Mouse (Mus musculus) layer of hippocampus, postnatal 36 days (tissue): ENCODE results near the gene Ctnna3. TPM values are rescaled to one million over a fixed set of nuclear protein-coding genes. Genes with fewer than 3 reads are reported as not detected.
"Not testable (repeated sequence)": the region's sequence is repeated elsewhere in the genome, so short reads cannot be mapped to it uniquely, and the experiment has no call there.

ENCODE experiments used
- DNase-seq, 2 experiments: peaks; one replicate each; pipeline ENCODE4 v3.0.0; 2022
- total RNA-seq, 2 experiments: library from RNA; stranded (reverse); gene quantifications; 2 replicates each; pipeline ENCODE4 v1.2.3; 2021

The Ctnna3 gene
- total RNA-seq, 2 experiments from 2014 or later, result 1.2 to 1.9 TPM

DNA sequence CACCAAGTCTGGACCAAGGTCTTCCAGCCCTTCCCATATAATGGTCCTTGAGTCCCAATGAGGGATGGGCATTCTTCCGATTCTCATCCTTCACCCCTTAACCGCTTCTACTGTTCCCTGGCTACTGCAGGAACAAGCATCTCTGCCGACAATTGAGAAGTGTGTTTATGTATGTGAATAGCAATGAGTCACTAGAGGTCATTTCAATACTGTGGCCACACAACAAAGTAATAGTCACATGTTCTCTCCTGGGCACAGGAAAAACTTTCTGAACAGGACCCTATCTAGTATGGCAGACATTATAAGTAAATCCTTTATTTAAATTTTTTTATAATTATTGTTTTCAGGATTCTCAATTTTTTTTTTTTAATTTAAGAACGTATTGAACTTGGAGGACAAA is 1211.2 kb downstream of the Ctnna3 start:
- DNase-seq, result no peak

DNA sequence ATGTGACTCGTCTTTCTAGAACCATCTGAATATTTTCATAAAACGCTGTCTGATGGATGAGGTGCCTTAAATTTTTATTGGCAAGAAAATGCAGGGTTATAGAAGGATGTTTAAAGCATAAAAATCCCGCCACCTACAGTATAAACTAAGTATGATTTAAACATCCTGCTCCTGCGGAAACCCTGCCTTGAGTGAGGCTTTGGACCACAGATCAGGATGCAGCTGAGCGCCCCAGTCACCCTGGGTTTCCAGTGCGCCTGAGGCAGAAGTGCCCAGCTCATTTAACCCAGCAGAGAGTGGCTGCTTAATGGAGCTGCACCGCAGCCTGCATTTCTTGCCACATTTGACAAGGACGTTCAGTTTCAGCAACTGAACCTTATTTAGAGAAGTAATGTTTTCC is 1211.7 kb downstream of the Ctnna3 start:
- DNase-seq, result no peak

DNA sequence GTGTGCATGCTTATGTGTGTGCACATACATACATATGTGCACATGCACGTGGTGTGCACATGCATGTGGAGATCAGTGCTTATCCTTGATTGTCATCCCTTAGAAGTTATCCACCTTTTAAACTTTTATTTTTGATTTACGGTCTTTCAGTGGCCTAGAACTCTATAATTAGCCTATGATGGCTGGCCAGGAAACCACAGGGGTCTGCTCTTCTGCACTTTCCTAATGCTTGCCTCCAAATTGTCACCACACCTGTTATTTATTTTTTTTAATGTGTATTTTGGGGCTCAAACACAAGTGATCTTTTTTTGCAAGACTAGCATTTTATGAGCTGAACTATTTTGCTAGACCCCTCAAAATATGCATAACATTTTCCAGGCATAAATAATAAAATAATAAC is 1214.1 kb downstream of the Ctnna3 start:
- DNase-seq, result no peak

DNA sequence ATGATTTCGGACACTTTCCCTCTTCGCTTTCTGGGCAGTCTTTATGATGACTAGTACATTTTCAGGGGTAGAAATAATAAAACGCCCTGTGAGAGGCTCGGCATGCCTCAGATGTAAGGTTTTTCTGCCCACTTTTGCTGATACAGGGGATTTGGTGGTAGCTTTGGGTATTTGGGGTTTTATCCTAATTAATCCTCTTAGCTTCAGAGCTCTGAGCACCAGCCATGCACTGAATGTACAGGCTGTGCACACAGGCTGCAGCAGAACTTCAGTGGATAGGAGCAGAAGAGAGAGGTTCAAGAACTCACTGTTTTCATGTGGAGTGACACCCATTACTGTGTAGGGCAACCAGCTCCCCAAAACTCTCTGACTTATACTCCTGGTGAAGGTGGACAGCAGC is 1231.3 kb downstream of the Ctnna3 start:
- no peak for DNase-seq

DNA sequence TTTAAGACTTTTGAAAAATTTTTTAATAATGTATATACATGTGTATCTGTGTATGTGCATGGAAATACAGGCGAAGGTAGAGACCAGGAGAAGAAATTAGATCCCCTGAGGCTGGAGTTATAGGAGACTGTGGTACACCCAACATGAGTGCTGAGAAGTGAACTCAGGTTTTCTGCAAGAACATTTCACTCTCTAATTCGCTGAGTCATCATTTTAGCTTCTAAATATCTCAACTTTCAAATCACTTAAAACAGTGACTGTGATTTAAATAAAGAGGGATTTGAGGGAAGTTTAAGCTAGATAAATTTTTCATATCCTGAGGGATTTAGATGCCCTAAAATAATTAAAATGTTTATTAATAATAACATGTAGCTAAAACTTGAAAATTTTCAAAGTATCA is 1241.6 kb downstream of the Ctnna3 start:
- DNase-seq, result no peak

DNA sequence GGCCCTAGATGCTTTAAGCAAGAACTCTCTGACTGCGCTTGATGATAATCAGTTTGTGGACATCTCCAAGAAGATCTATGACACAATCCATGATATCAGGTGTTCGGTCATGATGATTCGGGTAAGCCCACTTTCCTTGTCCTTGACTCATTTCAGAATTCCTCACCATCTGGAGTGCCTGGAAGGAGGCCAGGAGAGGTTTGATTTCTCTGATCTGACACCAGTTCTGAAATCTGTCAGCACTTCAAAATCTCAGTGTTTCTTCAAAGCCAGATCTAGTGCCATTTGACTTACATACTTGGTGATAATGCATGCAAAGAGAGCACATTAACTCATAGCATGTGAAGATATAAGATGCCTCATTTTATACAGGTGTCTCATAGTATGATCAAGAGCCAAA is 1245.9 kb downstream of the Ctnna3 start:
- DNase-seq, result no peak

DNA sequence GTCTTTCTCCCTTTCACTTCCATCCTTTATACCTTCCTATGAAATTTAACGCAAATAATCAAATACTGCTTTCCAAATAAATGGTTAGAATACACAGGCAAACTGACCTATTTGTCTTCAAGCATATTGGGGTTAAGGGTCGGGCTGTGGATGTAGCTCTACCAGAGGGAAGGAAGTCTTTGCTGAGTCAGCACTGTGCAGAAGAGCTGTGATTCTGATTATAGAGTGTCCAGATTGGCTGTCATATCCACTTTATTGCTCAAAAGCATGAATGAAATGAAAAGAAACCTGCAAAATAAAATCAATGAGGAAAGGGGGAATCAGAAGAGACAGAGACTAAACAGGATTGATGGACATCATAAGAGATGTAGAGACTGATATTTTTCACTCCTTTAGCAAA is 1280.1 kb downstream of the Ctnna3 start:
- no peak for DNase-seq

DNA sequence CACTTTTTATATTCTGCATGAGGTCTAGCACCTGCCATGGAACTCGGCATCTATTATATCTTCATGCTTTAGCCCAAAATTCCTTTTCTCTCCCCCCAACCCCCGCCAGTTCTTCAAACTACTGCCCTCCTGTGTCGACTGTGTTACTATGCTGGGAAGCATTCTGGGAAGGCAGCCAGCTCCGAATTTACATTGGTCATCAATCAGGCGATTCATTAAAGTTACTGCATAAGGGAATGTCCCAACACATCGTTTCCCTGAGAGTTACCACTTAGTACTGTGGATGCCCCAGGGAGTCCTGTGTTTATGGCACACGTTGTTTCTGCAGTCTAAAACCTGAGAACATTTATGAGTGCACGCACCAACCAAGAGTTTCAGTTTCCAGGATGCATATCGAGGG is 1288.1 kb downstream of the Ctnna3 start:
- DNase-seq, result no peak

DNA sequence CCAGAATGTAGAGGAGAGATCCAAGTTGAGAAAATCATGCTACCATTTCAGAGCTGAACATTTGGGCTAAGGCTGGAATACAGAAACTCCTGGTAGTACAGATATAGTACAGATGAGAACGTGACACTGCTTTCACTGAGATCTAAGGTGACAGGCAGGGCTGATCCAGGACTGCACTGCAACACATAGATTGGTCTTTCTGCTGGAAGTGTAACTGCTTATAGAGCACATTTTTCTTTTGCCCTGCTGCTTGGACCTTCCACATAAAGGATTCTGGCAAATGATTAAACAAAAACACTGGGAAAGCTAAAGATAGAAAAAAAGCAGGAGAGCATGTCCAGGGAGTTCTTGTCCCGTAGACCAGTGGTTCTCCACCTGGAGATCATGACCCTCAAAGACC is 1305.8 kb downstream of the Ctnna3 start:
- no peak for DNase-seq

DNA sequence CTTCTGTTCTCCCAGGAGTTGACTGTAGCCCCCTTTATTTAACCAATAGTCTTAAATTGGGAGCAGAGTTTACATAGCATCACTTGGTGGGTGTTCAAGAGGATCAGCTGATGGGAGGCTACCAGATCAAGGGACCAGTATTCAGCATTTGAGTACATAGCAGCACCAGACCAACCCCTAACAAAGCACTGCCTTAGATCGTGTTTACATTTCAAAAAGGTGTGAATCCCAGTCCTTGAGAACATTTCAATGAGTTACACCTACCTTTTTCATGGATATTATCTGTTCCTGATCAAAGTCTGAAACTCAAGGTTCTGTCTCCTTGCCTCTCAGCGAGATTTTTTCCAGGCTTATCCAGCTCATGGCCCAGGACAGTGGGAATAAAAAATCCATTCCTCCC is 1306.7 kb downstream of the Ctnna3 start:
- DNase-seq, result no peak

DNA sequence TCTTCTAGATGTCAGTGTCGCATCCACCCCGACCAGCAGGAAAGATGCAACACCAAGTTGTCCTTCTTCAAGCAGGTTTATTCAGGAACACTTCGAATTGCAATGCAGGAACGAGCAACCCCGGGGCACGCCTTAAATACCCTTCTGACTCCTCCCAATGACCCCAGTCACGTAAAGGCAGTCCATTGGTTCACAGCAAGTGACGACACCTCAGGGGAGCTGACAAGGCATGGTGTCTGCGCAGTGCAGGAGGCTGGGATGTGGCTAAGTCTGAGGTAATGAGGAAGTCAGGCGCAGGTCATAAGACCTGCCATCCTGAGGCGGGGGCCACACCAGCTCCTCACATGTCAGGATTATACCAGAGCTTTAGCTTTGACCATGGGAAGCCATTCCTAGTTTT is 1311.8 kb downstream of the Ctnna3 start:
- DNase-seq, result not testable (repeated sequence)

DNA sequence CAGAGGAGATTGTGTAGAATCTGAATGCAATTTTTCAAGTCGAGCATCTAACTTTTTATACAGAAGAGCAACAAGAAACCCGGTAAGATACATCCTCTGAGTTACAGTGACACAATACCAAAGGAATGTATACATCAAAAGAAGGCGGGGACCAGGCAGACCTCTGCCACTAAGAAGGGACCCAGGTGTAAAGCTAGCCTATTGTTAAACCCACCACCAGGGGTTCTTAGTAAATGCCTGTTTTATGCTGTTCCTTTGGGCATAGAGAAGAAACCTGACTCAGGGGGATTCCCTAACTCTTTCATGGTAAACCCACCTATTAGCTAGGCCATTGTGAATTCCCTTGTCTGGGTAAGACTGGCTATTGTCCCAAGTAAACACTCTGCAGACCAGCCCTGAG is 1314.2 kb downstream of the Ctnna3 start:
- not testable (repeated sequence) for DNase-seq

DNA sequence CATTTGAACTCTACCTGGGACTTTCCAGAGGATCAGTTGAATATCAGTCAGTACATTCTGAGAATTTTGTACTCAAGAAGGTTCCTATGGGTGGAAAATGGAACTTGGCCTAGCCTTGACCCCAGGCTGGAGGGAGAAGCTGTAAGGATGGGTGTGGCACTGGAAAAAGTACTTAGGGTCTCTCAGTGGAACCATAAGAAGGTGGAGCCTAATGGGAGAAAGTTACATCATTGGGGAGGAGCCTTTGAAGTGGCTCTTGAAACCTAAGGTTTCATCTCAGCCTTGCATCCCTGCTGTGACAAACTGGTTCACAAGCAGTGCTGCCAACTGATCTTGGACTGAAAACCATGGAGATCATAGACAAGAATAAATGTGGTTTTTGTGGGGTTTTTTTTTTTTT is 1318.8 kb downstream of the Ctnna3 start:
- DNase-seq, result no peak

DNA sequence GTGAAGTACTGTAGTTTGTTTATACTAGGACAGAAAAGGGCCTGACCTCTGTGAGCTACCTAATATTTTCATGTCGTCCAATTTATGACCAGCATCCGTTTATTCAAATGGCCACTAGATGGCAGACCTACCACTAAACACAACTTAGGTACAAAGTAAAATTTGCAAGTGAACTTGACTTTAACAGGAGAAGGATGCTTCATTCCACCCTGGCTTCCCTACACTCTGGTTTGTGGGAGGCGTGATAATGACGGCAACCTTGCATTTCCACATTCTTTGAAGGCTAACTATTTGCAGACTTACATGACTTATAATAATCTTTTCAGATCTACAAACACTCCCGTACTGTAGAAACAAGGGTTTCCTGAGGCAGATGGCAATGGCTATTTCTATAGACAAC is 1320.9 kb downstream of the Ctnna3 start:
- peak in 1 of 2 experiments; percentile 10 for DNase-seq

DNA sequence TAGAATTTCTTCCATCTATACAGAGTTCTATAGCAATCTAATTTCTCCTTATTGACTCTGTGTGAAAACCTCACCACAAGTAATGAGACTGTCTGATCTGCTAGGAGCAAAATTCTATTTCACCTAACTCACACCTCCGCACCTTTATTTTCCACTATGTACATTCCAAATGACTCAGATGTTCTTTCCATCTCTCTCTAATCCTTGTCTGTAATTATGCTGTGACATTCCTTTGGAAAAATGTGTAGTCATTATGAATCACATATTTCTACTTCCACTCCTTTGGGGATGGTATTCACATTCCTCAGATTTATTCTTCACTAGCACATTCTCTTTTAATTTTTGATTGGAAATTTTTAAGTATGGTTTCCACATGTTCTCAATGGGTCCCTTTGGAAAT is 1406.4 kb downstream of the Ctnna3 start:
- no peak for DNase-seq

DNA sequence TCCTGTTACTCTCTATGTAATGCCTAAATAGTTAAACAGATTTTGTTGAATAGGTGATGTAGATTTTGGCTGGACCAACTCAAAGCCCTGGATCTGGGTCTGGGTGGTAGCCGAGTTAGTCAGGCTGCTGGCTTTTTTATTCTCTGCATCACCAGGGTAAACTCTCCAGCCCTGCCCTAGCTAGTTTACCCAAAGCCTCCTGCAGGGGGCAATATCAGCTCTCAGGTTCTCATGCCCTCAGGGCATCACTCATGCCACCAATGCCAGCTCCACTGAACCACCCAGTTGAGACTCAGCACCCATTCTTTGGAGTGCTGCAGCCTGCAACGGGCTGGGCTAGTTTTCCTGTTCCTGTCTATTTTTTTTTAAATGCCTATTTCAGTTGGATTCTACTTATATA is 1431.5 kb downstream of the Ctnna3 start:
- no peak for DNase-seq

DNA sequence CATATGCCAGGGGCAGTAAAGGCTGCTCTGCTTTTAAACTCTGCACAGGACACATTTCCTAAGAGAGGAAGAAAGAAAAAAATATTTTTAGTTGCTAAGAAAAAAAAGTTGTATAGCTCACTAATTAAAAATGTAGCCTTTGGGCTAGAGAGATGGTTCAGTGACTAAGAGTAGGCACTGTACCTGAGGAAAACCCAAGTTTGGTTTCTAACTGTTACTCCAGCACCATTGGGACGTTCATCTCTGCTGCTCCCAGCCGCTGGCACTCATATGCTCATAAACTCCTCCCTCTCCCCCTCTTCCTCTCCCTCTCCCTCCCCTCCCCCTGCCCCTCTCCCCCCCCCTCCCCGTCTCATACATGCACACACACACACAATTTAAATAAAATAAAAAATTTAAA is 1441.0 kb downstream of the Ctnna3 start:
- no peak for DNase-seq

DNA sequence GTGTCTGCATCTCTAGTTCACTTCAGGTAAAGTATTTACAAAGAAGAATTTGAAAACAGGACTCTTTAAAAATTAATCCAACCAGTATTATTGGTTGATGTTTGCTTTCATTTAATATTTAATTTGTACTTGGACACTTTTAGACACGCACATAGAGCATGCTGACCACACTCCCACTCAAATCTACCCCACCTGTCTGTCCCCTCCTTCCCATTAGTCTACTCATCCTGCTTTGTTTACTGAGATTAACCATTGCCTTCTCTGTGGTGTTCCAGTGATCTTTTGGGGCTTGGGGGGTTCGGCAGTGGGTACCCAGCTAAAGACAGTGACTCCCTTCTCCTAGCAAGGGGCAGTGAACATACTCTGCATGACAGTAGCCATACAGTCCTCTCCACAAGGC is 1446.6 kb downstream of the Ctnna3 start:
- DNase-seq, result no peak

DNA sequence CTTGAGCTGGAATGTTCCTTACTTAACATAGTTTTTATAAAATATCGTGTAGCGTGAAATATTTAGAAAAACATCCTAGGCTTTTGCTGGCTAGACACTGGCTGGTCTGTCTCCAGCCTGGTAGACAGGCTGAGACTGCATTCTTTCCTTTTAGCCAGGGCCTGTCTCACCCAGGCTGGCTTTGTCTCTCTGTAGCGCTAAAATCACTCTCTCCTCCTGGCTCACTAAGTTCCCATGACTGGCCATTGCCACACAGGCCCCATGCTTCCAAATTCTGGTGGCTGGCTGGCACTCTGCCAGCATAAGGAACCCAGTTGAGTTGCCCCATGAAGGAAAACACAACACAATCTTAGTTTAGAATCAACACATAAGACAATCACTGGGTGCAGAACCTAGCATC is 1450.0 kb downstream of the Ctnna3 start:
- no peak for DNase-seq

DNA sequence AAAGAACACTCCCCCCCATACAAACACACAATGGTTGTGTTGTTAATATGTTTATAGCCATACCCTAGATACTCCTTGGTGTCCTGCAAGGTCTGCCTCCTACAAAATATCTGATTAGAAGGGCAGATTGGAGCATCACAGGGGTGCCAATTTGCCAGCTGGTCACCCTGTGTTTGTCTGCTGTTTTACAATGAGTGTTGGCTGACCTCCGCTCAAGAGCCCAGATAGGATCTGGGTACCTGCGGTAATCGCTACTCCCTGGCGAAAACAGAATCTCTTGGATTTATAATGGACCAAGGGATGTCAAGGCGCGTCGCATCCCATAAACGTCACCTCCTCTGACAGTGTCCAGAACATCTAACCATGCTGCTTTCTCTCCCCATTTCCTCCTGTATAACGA is 1457.0 kb downstream of the Ctnna3 start:
- no peak for DNase-seq

DNA sequence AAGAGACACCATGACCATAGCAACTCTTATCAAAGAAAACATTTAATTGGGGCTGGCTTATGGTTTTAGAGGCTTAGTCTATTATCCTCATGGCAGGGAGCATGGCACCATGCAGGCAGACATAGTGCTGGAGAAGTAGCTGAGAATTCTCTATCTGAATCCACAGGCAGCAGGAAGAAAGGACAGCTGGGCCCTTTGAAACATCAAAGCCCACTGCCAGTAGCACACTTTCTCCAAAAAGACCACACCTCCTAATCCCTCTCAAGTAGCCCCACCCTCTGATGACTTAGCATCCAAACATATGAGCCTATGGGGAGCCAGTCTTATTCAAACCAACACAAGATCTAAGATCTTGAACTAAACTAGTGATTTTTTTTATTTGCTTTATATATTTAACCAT is 1462.6 kb downstream of the Ctnna3 start:
- no peak for DNase-seq

DNA sequence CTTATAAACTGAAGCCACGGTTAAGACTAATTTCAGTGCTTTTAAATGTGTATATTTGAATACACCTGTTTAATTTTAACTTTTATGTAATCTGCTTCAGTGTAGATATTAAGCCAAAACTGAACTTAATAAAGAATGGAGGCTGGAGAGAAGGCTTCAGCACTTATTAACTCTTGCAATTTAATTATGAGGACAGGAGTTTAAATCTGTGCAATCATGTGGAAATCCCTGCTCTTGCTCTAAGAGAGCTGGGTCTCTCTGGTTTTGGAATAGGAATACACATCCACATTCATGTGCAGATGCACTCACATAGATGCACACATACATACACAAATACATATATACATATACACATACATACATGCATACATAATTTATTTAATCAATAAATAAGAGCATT is 1468.8 kb downstream of the Ctnna3 start:
- no peak for DNase-seq

DNA sequence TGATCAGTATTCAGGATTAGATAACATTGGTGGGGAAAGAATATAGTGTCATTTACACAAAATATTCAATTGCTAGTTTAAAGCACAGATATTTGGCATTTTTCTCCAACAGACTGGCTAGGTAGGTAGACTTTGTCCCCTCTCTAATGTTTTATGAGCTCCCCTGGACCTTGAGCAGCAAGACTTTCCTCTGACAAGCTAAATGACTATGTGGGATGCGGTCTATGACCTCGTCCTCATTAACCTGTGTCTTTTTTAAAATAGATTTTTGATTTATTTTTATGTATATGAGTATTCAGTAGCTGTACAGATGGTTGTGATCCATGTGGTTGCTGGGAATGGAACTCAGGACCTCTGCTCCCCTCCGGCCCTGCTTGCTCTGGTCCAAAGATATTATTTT is 1471.8 kb downstream of the Ctnna3 start:
- DNase-seq, result no peak

DNA sequence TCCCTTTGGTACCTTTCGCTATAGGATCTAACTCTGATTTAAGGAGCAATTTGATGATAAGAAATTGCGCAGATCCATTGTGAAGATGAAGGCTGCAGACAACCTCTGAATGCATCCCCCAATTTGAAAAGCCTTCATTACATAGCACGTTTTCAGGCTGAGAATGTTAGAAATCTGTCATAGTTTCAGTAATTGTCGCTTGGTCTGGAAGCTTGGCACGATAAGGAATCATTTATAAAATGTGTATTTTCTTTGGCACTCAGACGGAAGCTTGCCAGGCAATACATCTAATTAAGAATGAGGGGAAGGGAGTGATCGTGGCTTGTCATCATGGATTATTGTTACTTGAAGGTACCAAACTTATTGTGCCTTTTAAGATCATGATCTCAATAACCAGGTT is 1511.1 kb downstream of the Ctnna3 start:
- no peak for DNase-seq

DNA sequence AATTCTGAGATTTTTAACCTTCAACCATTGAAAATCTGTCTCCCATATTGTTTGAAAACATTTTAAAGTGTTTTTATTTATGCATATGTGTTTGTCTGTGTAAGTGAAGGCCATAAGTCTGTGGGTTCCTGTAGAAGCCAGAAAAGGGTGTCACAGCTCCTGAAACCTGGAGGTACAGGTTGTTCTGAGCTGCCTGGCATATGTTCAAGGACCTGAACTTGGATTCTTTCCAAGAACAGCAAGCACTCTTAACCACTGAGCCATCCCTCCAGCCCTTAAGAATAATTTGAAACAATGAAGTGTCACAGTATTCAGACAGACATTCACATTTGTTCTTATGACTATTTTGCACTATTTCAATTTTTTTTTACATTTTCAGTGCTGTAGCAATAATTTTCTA is 1528.5 kb downstream of the Ctnna3 start:
- DNase-seq, result no peak

DNA sequence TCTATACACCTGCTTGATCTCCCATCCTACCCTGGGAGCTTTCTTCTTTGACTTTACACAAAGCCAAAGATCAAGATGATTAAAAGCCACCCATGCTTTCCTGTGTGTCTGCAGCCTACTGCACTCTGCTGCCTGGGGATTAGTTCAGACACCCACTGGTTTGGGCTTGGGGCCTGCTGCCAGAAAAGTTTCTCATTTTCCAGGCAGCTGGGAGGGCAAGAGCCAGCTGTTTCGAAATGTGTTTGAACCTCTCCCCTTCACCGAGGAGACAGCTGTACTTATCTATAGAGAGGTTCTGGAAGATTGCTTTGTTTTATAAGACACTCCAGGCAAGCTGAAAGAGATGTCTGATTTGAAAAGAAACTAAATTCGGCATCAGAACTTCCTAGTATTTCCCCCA is 1563.0 kb downstream of the Ctnna3 start:
- DNase-seq, result no peak
